Mouse (Mus musculus) lung, postnatal 0 days (tissue): ENCODE data around the gene Acap2. TPM values are rescaled to one million over a fixed set of nuclear protein-coding genes. Genes with fewer than 3 reads are reported as not detected.

Experiments
- ATAC-seq: fragments of 200-750 bp; cut with Nextera tagmentation; 2 replicates; pipeline ENCODE4 v1.8.0; 2017; ENCODE audit warnings: moderate library complexity
- DNase-seq: peaks from one replicate; pipeline ENCODE4 v3.0.0-alpha.2; 2016; ENCODE audit warnings: low spot score
- H3K27ac ChIP-seq: fragments of 300-500 bp; sonication (generic); 2 replicates; pipeline ENCODE4 v1.5.1; 2014; ENCODE audit warnings: antibody characterized with exemption, mild to moderate bottlenecking, low read length, mixed read lengths
- H3K27me3 ChIP-seq: fragments of 300-500 bp; sonication (generic); replicated peaks from 2 replicates; pipeline ENCODE4 v1.6.1; 2014; ENCODE audit warnings: low read length, mixed read lengths; ENCODE audit not compliant: insufficient read depth
- H3K36me3 ChIP-seq: fragments of 300-500 bp; sonication (generic); 2 replicates; pipeline ENCODE4 v1.6.1; 2014; ENCODE audit warnings: low read length, mixed read lengths; ENCODE audit not compliant: insufficient read depth
- H3K4me1 ChIP-seq: fragments of 300-500 bp; sonication (generic); 2 replicates; pipeline ENCODE4 v1.6.1; 2014; ENCODE audit warnings: antibody characterized with exemption, low read depth, low read length, mixed read lengths; ENCODE audit not compliant: insufficient read depth
- H3K4me2 ChIP-seq: fragments of 300-500 bp; sonication (generic); replicated peaks from 2 replicates; pipeline ENCODE4 v1.6.1; 2014; ENCODE audit warnings: low read depth, mild to moderate bottlenecking, low read length, moderate library complexity, mixed read lengths
- H3K4me3 ChIP-seq: fragments of 300-500 bp; sonication (generic); 2 replicates; pipeline ENCODE4 v1.5.1; 2014; ENCODE audit warnings: low read depth, low read length
- H3K9ac ChIP-seq: fragments of 300-500 bp; sonication (generic); replicated peaks from 2 replicates; pipeline ENCODE4 v1.6.1; 2014; ENCODE audit warnings: low read depth, mild to moderate bottlenecking
- H3K9me3 ChIP-seq: fragments of 300-500 bp; sonication (generic); 2 replicates; pipeline ENCODE4 v1.6.1; 2016; ENCODE audit warnings: low read length, mixed read lengths
- CTCF ChIP-seq: IDR thresholded peaks from 2 replicates; pipeline ENCODE4 v1.5.1; 2016; ENCODE audit warnings: antibody characterized with exemption, mild to moderate bottlenecking
- EP300 ChIP-seq: IDR thresholded peaks from 2 replicates; pipeline ENCODE4 v1.6.1; 2016; ENCODE audit warnings: antibody characterized with exemption, mild to moderate bottlenecking, control low read depth
- WGBS: fragments of 180-500 bp; shearing (Covaris S2); extraction: QIAGEN DNeasy Blood & Tissue Kit; methylation state at CpG from one replicate; pipeline ENCODE4 v1.1.7; 2014; 5-methylcytosine and 5-hydroxymethylcytosine counted together
- polyA plus RNA-seq: library from polyadenylated mRNA; unstranded; fragments of >200 nt; fragmentation: Nextera tagmentation; extraction: Ambion mirVana; gene quantifications from 2 replicates; pipeline ENCODE4 v1.2.1, GENCODE M21; 2015

Gene Acap2
- polyA plus RNA-seq, 1 experiment from 2014 or later, result 22.0 TPM

DNA sequence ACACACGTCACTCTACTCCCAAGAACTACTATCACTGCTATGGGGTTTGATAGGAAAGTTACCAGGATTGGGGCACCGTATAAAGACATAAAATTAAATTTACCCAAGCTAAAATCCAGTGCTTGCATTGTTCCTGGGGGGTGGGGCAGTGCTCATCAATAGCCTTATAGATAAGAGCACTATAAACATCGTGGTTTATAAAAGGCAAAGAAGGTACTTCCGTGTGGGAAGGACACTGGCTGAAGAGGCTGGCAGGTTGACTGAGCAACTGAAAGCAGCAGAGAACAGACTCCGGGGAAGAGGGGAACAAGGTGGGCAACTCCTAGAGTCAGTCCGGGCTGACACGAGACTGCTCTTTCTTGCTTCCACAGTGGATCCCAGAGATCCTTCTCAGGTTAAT is 33.1 kb downstream of the Acap2 start:
- Histone ChIP-seq H3K4me3 (no peak overlapping the region), H3K27ac (no peak overlapping the region), H3K9ac (no peak overlapping the region), H3K9me3 (no peaks in the 10 kb centered on the region), H3K27me3 (no peaks in the 10 kb centered on the region), H3K4me2 (no peak overlapping the region), H3K4me1 (peaks cover 21% of the 10 kb centered on the region), H3K36me3 (no peaks in the 10 kb centered on the region)
- 44% methylated on average over 7 of the region's 7 CpGs for WGBS
- TF ChIP-seq EP300 (no peak), CTCF (no peak)
- DNase-seq, result no peak
- ATAC-seq, result no peak

- Histone ChIP-seq H3K9me3 (no peaks in the 10 kb centered on the region), H3K4me2 (no peak overlapping the region), H3K27ac (no peak overlapping the region), H3K4me3 (no peak overlapping the region), H3K9ac (no peak overlapping the region), H3K36me3 (no peaks in the 10 kb centered on the region), H3K27me3 (no peaks in the 10 kb centered on the region), H3K4me1 (peaks cover 21% of the 10 kb centered on the region)
- WGBS, result 54% methylated on average over 10 of the region's 10 CpGs
- ATAC-seq, result no peak
- DNase-seq, result no peak
- TF ChIP-seq EP300 (no peak), CTCF (no peak)
Measured at GRCm38 (mm10) chr16:31167017-31167887, 33.8 kb downstream of the Acap2 start.

GRCm38 (mm10) chr16:31165907-31166306 is 35.1 kb downstream of the Acap2 start:
- peak; percentile 48; the same call in 1 of the 2 replicates for ATAC-seq
- Histone ChIP-seq H3K27ac (peak overlapping the region; percentile 47; the same call in 1 of the 2 replicates), H3K9ac (no peak overlapping the region), H3K9me3 (no peaks in the 10 kb centered on the region), H3K4me2 (no peak overlapping the region), H3K4me3 (no peak overlapping the region), H3K27me3 (no peaks in the 10 kb centered on the region), H3K36me3 (no peaks in the 10 kb centered on the region), H3K4me1 (peaks cover 21% of the 10 kb centered on the region)
- TF ChIP-seq EP300 (no peak), CTCF (no peak)
- 24% methylated on average over 4 of the region's 4 CpGs for WGBS
- DNase-seq, result peak; percentile 14

- ATAC-seq (peak; percentile 41), DNase-seq (peak; percentile 31)
- H3K27me3 ChIP-seq, result no peaks in the 10 kb centered on the region
- peak overlapping the region; percentile 47; the same call in 1 of the 2 replicates for H3K27ac ChIP-seq
- H3K4me2 ChIP-seq, result no peak overlapping the region
- 49% methylated on average over 4 of the region's 4 CpGs for WGBS
- H3K36me3 ChIP-seq, result no peaks in the 10 kb centered on the region
- peaks cover 21% of the 10 kb centered on the region for H3K4me1 ChIP-seq
- H3K9me3 ChIP-seq, result no peaks in the 10 kb centered on the region
- peak; percentile 13; the same call in 1 of the 2 replicates for TF ChIP-seq EP300
- TF ChIP-seq CTCF, result no peak
- no peak overlapping the region for H3K4me3 ChIP-seq
- H3K9ac ChIP-seq, result no peak overlapping the region
Measured at GRCm38 (mm10) chr16:31165467-31165866, 35.6 kb downstream of the Acap2 start.

DNA sequence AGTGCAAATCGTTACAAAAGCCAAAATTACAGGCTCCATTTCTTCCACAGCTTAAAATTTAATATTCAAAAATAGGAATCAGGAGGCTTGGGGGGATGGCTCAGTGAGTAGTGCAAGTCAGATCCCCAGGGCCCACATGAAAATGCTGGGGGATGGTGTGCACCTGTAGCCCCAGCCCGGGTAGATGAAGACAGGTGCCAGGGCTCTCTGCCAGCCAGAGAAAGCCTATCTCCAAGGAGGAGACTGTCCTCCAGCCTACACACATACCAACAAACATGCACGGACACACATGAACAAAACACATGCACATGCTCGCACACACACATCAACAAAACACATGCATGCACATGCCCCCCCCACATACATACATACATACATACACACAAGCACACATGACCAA is 36.9 kb downstream of the Acap2 start:
- peaks cover 2% of the 10 kb centered on the region; the same call in 1 of the 2 replicates for H3K36me3 ChIP-seq
- H3K27me3 ChIP-seq, result no peaks in the 10 kb centered on the region
- ATAC-seq (no peak), DNase-seq (no peak)
- 85% methylated on average over 4 of the region's 4 CpGs for WGBS
- no peak overlapping the region for H3K4me2 ChIP-seq
- TF ChIP-seq EP300, result no peak
- TF ChIP-seq CTCF, result no peak
- H3K9me3 ChIP-seq, result no peaks in the 10 kb centered on the region
- no peak overlapping the region for H3K4me3 ChIP-seq
- peaks cover 18% of the 10 kb centered on the region for H3K4me1 ChIP-seq
- no peak overlapping the region for H3K9ac ChIP-seq
- no peak overlapping the region for H3K27ac ChIP-seq

- Histone ChIP-seq H3K27ac (no peak overlapping the region), H3K9me3 (peaks cover 6% of the 10 kb centered on the region), H3K27me3 (no peaks in the 10 kb centered on the region), H3K4me3 (no peak overlapping the region), H3K4me2 (no peak overlapping the region), H3K36me3 (peaks cover 22% of the 10 kb centered on the region), H3K9ac (no peak overlapping the region), H3K4me1 (peaks cover 5% of the 10 kb centered on the region; the same call in 1 of the 2 replicates)
- no peak for ATAC-seq
- TF ChIP-seq EP300 (no peak), CTCF (no peak)
- 58% methylated on average over 6 of the region's 6 CpGs for WGBS
- DNase-seq, result no peak
Measured at GRCm38 (mm10) chr16:31160486-31160885, 40.6 kb downstream of the Acap2 start.
